Mouse (Mus musculus) spleen, adult 18-20 months (tissue): ENCODE measurements around the gene Actl6a.
"Not testable (repeated sequence)": the region's sequence is repeated elsewhere in the genome, so short reads cannot be mapped to it uniquely, and the experiment has no call there.

Experiments
- DNase-seq, 2 experiments: peaks; one replicate each; pipeline ENCODE4 v3.0.0; 2022; ENCODE audit warnings: mixed read lengths in 2 of 2

Gene Actl6a

DNA sequence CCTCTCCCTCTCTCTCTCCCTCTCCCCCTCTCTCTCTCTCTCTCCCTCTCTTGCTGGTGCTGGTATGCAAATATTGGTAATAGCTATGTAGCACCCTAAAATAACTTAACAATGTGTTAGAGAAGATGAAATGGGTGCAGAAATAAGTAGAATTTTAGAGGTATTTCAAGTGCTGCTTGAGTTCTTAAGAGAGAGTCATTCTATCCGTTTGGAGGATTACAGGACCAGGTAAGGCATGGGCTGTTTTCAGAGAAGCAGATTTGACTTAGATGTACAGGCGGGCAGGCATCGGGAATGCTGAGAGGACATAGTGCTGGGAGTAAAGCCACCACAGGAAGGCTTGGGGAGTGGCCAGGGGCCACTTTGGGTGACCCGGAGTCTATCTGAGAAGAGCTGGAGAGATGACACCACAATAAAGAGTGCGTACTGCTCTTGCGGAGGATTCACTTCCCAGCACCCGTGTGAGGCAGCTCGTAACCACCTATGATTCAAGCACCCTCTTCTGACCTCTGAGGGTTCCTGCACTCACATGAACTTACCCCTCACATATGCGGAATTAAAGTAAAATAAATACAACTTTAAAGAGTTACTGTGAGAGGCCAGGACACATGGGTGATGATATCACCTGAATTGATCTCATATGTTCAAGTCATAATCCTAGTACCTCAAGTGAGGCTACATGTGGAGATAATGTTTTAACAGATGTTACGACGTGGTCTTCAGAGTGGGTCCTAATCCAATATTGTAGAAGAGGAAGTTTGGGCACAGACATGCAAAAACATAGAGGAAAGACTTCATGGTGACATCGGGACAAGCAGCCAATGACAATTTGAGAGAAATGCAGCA lies 11.1 kb upstream of the Actl6a start:
- no peak for DNase-seq

- no peak for DNase-seq
Observed at GRCm38 (mm10) chr3:32695583-32695980, 10.5 kb upstream of the Actl6a start.

DNA sequence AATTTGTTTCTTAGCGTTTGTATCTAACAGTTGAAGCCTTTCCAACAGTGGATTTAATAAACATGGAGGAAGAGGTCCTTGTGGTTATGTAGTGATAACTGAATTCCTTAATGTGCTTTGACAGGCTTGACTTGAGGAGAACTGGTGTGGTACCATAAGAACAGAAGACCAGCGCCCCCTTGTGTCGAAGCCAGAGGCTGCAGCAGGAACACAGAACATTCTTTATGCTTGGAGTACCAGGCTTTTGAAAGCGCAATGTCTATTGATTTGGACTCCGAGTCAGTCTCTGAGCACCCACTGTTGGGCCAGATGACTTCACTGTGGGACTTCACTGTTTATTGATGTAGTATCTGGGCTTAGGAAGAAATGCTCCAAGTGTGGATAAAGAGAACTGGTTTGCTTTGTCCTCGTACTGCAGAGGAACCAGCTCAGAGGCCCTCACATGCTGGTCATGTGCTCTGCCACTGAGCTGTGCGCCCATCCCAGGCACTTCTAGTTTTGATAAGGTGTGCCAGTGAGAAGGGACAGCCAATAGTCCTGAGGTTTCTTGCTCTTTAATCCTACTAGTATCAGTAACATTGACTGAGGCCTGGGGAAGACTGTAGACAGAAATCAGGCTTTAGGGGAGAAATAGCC lies 7.8 kb upstream of the Actl6a start:
- DNase-seq, result peak; percentile 66 to 86

GRCm38 (mm10) chr3:32704021-32704420 lies 2.1 kb upstream of the Actl6a start:
- DNase-seq, result not testable (repeated sequence)

- DNase-seq, result not testable (repeated sequence)
Observed at GRCm38 (mm10) chr3:32704632-32705031, 1.5 kb upstream of the Actl6a start.

DNA sequence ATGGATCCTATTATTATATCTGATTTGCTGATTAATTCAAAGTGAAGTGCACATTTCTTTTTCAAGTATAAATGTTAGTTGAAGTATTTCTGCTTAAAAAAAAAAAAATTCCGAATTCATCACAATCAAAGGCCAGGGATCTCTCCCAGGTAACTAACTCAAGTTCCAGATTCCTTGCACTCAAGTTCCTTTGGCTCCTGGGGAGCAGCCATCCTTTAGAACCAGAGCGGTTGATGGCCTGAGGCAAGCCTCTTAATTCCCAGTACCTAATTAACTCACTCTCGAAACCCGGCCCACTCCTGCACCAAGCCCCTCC lies 1.9 kb downstream of the Actl6a start:
- no peak for DNase-seq

DNA sequence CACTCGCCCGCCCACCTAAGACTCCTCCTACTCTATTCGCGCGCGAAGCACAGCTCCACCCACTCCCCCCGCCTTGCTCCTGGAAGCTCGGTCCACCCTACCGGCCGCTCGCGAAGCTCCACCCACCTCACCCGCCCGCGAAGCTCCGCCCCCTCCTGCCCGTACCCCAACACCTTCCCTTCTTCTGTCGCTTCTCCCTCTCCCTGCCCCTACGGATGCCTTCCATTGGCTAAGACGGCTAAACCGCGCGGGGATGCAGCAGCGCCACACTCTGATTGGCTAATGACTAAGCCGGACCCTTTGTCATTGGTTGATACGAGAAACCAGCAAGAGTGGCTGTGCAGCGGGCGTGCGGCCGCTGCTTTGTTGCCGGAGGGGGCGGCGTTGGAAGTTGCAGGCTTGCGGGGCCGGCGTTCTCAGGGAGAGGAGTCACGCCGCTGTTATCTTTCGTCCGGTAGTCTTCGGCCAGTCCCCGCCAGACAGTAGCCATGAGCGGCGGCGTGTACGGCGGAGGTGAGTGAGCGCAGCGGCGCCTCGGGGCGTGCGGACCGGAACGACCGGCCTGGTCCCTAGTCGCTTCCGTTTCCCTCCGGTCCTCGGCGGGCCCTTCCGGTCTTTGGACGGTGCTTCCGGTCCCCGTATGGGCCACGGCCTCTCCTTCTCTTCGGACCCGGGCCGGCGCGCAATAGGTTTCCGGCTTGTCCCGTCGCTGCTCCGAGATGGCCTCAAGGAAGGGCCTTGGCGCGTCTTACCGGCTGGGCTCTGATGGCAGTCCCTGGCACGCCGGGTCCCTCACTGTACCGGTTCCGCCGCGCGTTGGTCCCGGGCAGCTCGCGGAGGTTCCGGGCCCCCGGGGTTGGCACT lies 2.5 kb downstream of the Actl6a start:
- peak; percentile 99 to 100 for DNase-seq

DNA sequence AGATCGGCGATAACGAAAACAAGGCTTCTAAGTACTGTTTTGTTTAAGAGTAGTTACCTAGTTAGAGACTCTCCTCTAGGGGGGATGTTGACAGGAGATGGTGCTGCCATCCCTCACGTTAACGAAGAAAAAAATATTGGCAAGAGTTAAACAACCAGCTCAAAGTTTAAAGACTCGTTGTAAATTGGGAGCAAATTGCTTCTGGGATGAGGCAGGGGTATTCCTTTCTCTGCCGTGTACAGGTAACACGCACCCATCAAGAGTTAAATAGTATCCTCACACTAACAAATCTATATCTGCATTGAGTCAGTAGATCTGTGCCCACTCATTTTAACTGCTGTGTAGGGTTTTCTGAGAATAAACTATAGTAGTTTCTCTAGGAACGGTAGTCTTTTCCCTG lies 3.3 kb downstream of the Actl6a start:
- no peak for DNase-seq

GRCm38 (mm10) chr3:32713711-32714110 lies 7.6 kb downstream of the Actl6a start:
- no peak for DNase-seq

- DNase-seq, result not testable (repeated sequence)
Observed at GRCm38 (mm10) chr3:32717403-32717802, 11.3 kb downstream of the Actl6a start.

- DNase-seq, result no peak
Observed at GRCm38 (mm10) chr3:32718271-32718670, 12.2 kb downstream of the Actl6a start.

DNA sequence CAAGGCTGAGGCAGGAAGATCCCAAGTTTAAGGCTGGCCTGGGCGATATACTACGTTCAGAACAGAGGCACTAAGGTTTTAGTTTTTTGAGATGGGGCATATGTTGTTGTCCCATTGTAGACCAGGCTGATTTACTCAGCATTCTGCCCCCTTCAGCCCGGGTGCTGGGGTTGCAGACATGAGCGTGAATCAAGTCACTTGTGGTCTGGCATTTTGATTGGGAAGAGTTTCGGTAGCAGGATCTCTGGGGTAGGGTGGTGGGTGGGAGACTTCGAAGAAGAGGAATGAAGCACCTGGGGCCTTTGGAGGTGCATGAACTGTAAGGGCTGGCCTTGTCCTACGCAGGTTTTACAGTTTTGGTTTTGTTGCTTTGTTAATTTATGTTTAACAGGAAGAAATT lies 18.1 kb downstream of the Actl6a start:
- DNase-seq, result no peak

DNA sequence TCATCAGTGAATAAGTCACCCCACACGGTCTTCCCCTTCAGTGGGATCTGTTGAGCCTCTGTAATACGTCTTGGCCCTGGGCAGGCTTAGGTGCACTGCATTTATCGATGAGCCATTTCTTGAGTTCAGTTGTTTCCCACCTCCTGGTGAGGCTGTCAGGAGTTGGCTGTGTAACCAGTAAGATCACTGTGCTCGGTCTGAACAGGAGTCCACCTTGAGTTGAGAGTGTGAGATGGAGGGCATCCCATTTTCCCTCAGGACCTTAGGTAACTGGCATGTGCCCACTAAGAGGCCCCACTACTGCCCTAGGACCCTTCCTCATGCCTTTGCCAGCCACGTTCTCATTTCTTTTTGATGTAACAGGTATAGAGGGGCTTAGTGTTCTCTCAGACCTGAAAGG lies 19.9 kb downstream of the Actl6a start:
- no peak for DNase-seq

GRCm38 (mm10) chr3:32727861-32728260 lies 21.8 kb downstream of the Actl6a start:
- DNase-seq, result no peak

DNA sequence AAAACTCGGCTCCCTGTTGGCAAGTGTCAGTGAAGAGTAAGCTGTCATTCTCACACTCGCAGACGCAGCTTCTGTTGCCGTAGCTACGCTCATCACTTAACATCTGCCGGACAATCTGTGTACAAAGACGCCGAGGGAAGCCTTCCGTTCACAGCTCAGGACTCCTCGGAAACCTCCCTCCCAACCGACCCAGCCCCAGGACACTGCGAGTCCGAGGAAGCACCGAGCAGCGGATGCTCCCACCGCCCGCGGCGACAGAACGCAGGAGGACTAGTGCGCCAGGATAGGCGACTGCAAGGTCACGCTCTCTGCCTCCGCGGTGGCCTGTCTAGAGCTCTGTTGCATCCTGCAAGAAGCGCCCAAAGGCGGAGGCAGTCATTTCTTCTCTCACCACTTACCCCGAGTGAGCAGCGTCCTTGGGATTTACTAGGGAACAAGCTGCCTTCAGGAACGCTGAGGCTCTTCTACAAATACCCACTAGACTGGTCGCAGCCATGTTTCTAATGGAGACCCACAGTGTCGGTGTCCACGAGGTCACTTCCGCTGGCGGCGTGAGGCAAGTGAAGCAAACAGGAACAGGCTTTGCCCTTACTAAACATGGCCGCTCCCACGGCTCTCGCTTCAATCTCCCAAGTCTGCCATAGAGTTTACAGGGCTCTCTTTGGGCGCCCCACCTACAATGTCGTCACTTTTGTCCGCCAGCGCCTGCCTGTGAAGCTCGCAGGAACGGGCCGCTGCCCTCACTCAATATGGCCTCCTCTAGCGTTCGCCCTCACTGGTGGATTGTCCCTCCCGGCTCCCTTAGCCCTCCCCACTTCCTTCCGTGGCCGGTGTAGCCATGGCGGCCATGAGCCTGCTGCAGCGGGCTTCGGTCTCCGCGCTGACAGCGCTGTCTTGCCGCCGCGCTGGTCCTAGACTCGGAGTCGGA lies 30.4 kb downstream of the Actl6a start, which contains the start of gene Ndufb5:
TSS of gene Ndufb5 (plus strand) at position 747 of the 928 bp plus-strand sequence.
- peak; percentile 93 to 94 for DNase-seq

- DNase-seq, result no peak
Observed at GRCm38 (mm10) chr3:32737172-32737655, 31.1 kb downstream of the Actl6a start, which contains the start of gene Mrpl47. Mrpl47 (minus strand) TSS chr3:32737605.

GRCm38 (mm10) chr3:32738549-32738948 lies 32.5 kb downstream of the Actl6a start:
- DNase-seq, result no peak

DNA sequence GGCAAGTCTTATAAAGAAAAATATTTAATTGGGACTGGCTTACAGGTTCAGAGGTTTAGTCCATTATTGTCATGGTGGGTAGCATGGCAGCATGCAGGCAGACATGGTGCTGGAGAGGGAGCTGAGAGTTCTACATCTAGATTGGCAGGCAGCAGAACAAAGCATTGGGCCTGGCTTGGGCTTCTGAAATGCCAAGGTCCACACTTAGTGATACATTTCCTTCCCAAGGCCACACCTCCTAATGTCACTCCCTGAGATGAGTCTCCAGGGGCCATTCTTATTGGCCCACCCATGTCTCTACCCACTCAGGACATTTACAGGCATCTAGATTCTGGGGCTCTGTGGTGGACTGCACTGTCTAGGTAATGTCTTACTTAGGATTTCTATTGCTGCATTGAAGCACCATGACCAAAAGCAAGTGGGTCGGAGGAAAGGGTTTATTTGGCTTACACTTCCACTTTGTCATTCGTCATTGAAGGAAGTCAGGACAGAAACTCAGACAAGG lies 36.2 kb downstream of the Actl6a start:
- DNase-seq, result no peak

GRCm38 (mm10) chr3:32745001-32745400 lies 38.9 kb downstream of the Actl6a start:
- no peak for DNase-seq

GRCm38 (mm10) chr3:32745426-32745825 lies 39.3 kb downstream of the Actl6a start:
- DNase-seq, result not testable (repeated sequence)

GRCm38 (mm10) chr3:32748384-32748783 lies 42.3 kb downstream of the Actl6a start:
- no peak for DNase-seq
